Mouse (Mus musculus): ENCODE results near the gene Fam71f1. TPM values are rescaled to one million over a fixed set of nuclear protein-coding genes. Genes with fewer than 3 reads are reported as not detected.

Fam71f1 gene
- not detected for total RNA-seq (2021)

GRCm38 (mm10) chr6:29318879-29319278, at the start of gene Fam71f1:
TSS of gene Fam71f1 (plus strand) at chr6:29319140.
- peak; percentile 56 to 63 for DNase-seq
- intact Hi-C loops (cut with DNase I): no loop called here

DNA sequence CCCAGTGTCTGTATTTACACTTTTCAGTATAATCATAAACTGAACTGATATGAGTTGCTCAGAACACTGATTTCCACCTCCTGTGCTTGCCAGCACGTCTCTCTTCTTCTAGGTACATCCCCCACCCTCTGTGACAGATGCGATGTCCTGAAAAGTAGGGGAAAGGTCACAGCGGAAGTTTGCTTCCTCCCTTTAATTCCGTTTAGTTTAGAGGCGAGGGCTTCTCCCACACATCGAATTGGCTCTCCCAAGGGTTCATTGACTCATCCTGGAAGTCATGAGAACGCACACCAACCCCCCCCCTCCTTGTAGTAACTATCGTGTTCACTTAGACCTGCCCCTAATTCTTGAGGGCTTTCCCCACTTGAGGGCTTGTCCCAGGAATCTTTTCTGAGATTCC, 48.0 kb upstream of the Fam71f1 start:
- DNase-seq: peak; percentile 54 to 60
- intact Hi-C loops (cut with DNase I): no loop called here

GRCm38 (mm10) chr6:29272312-29273072, 46.4 kb upstream of the Fam71f1 start, which contains the start of gene Hilpda:
TSS of gene Hilpda (plus strand) at chr6:29272488.
- peak; percentile 94 for DNase-seq
- intact Hi-C loops (cut with DNase I): no loop called here

GRCm38 (mm10) chr6:29276746-29277145, 42.2 kb upstream of the Fam71f1 start:
- intact Hi-C loops (cut with DNase I): no loop called here
- no peak for DNase-seq

DNA sequence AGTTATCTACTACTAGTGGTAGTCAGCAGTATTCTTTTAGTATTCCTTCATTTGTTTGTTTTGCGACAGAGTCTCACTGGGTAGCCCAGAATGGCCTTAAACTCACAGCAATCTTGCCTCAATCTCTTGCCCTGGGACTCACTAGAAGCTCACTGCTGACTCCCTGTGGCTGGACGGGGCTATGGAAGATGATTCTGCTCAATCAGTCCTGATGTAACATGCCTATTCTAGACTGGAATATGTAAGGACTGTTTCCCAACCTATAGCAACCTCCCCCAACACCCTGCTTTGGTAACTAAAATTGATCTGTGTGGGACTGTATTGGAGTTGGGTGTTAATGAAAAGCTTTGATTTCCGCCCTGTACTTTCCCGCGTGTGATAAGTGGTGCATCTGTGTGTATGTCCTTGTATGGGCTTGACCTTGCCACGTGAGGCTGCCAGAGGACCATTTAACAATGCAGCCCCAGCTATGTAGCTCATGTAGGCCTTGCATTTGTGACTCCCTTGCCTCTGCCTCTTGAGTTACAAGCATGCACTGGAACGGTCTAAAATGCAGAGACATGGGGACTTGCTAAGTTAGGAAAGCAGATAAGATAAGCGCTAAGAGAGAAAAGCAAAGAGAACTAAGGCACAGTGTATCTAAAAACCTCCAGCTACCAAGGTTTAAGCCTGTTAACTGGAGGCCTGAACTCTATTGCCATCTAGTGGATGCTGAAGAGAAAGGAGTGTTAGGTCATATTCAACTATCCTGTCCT, 40.2 kb upstream of the Fam71f1 start:
- peak; percentile 74 to 79 for DNase-seq
- intact Hi-C loops (cut with DNase I): loop anchor here (1.0 kb wide), 2 partner anchors 37 to 73 kb away; no protein-coding TSS in a partner anchor

DNA sequence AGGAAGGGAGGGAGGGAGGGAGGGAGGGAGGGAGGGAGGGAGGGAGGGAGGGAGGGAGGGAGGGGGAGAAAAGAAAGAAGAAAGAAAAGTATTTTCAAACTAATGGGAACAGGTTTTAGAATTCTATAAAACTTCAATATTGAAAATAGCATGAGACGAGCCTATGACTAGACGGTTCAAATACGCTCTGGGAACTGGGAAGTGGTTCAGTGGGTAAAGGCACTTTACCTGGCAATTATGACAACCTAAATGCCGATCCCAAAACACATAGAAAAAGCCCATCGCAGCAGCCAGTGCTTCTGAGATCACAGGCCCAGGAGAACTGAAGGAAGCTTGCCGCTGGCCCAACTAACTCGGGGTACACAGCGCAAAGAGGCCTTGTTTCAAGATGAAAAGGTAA, 39.6 kb upstream of the Fam71f1 start, which contains the start of gene Fam71f2:
Gene Fam71f2, plus strand, starts transcription at position 301 of the 400 bp plus-strand sequence.
- intact Hi-C loops (cut with DNase I): loop anchor here (1.0 kb wide), 2 partner anchors 38 to 74 kb away; no protein-coding TSS in a partner anchor
- no peak for DNase-seq

- DNase-seq: no peak
- intact Hi-C loops (cut with DNase I): no loop called here
These were observed 38.3 kb upstream of the Fam71f1 start for GRCm38 (mm10) chr6:29280671-29281070.

GRCm38 (mm10) chr6:29286870-29287269, 32.1 kb upstream of the Fam71f1 start:
- DNase-seq: no peak
- intact Hi-C loops (cut with DNase I): no loop called here

DNA sequence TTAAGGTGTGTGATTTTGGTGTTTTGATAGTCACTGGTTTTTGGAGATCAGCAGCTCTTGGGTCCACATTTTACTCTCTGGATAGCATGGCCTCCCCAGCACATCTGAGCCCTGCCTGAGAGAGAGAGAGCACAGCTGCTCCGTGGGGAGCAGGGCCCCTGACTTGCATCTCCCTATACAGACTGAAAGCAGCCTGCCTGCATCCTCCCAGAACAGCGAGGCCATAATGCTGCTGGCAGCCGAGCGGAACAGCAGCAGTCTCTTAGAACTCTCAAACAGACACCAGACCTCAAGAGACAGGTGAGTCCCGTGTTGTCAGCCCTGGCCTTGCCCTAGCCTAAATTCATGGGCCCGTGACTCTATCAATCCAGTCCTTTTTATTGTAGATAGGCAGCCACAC, 31.5 kb upstream of the Fam71f1 start:
- intact Hi-C loops (cut with DNase I): no loop called here
- no peak for DNase-seq

GRCm38 (mm10) chr6:29287944-29288343, 31.0 kb upstream of the Fam71f1 start:
- peak; percentile 40 to 42 for DNase-seq
- intact Hi-C loops (cut with DNase I): no loop called here

DNA sequence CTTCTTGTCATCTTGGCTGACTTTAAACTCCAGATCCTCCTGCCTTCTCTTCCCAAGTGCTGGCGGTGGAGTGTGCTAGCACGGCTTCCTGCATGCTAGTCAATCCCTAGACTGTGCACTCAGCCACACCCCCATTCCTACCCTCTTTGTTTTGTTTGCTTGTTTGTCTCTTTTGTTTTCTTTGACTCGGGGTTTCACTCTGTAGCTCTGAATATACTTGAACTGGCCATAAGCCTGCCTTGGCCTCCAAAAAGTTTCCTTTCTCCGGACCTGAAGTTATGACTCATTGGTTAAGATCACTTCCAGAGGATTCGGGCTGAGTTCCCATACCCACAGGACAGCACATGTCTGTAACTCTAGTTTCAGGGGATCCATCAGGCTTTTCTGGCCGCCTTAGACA, 30.3 kb upstream of the Fam71f1 start:
- intact Hi-C loops (cut with DNase I): no loop called here
- DNase-seq: peak; percentile 10 to 19

DNA sequence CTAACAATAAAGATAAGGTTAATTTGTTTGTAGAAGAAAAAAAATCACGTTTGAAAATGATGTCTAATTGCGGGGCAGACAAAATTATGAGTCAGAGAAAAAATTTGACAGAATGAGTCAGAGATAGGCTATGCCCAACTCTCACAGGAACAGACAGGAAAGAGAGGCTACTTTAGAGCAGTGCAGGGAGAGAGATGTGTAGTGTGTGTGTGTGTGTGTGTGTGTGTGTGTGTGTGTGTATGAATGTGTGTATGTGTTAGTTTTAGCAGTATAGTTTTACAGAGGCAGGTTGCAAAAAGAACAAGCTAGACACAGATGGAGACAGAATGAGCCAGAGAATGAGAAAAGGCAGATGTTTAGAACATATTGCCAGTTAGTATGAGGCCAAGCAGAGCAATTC, 19.8 kb upstream of the Fam71f1 start:
- intact Hi-C loops (cut with DNase I): no loop called here
- no peak for DNase-seq

GRCm38 (mm10) chr6:29303251-29303650, 15.7 kb upstream of the Fam71f1 start:
- intact Hi-C loops (cut with DNase I): loop anchor here (5.0 kb wide), 1 partner anchor 184 kb away; no protein-coding TSS in a partner anchor
- no peak for DNase-seq

GRCm38 (mm10) chr6:29303726-29304125, 15.2 kb upstream of the Fam71f1 start:
- DNase-seq: peak in 1 of 2 experiments; percentile 16
- intact Hi-C loops (cut with DNase I): loop anchor here (5.0 kb wide), 1 partner anchor 184 kb away; no protein-coding TSS in a partner anchor

DNA sequence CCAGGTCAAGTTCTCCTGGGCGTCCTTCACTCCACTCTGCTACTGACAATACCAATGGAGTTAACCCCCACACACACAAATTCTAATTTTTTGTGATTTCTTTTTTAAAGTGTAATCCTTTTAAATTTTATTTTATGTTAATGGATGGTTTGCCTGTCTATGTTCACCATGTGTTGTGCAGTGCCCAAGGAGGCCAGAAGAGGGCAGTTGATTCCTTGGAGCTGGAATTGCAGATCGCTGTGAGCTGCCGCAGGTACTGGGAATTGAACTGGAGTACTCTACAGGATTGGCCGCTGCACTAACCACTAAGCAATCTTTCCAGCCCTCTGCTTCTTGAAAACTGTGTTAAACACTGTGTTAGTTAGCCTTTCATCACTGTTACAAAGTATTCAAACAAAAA, 13.5 kb upstream of the Fam71f1 start:
- intact Hi-C loops (cut with DNase I): no loop called here
- DNase-seq: no peak

GRCm38 (mm10) chr6:29308846-29309605, 9.9 kb upstream of the Fam71f1 start:
- intact Hi-C loops (cut with DNase I): no loop called here
- no peak for DNase-seq

DNA sequence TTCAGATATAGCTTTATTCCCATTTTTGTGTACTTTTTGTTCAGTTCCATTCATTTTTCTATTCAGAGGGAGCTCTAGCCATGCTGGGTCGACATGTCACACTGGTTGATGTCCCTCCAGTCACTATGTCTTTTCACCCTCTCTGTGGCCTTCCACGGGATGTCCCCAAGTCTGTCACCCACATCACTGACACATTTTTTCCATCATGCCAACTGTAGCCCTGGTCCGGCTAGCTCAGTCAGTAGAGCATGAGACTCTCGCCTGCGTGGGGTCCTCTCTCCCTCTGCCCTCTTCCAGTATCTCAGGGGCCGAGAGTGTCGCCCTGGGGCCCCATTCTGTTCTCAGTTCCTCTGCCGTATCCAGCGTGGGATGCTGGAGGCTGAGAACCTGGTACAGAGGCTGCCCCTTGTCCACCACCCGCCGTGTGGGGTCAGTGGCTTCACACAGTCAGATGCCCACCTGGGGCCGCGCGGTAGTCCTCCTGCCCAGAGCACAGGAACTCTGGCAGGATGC, 5.2 kb upstream of the Fam71f1 start:
- intact Hi-C loops (cut with DNase I): no loop called here
- no peak for DNase-seq

- intact Hi-C loops (cut with DNase I): no loop called here
- no peak for DNase-seq
These were observed 1.7 kb upstream of the Fam71f1 start for GRCm38 (mm10) chr6:29317286-29317685.

DNA sequence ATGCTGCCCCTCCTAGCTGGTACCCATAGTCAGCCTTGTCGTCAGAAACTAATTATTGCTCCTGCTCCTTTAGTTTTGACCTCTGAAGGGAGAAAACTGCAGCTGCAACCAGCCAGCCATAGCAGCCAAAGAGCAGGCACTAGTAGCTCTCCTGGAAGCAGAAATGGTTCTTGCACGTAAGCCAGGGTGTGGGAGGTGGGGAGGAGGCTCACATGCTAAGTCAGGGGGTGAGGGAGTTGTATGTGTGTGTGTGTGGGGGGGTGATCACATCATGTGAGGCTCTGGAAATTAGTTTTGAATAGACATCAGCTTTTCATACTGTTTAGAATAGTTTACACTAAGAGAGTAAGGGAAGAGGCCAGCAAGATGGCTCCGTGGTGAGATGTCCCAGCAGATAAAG, 999 bp upstream of the Fam71f1 start:
- intact Hi-C loops (cut with DNase I): no loop called here
- DNase-seq: no peak

DNA sequence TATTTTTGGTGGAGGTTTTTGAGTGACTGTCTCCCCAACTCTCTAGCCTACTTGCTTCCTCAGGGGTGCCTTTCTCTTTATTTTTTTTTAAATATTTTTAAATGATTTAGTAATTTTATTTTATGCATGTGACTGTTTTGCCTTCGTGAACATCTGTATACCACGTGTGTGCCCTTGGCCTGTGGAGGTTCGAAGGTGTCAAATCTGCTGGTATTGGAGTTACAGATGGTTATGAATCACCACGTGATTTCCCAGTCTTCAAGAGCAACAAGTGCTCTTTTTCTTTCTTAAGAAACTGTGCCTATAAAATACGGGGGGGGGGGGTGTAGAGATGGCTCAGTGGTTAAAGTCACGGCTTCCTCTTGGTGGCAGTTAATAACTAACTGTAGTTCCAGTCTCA, 2.6 kb downstream of the Fam71f1 start:
- DNase-seq: no peak
- intact Hi-C loops (cut with DNase I): no loop called here

DNA sequence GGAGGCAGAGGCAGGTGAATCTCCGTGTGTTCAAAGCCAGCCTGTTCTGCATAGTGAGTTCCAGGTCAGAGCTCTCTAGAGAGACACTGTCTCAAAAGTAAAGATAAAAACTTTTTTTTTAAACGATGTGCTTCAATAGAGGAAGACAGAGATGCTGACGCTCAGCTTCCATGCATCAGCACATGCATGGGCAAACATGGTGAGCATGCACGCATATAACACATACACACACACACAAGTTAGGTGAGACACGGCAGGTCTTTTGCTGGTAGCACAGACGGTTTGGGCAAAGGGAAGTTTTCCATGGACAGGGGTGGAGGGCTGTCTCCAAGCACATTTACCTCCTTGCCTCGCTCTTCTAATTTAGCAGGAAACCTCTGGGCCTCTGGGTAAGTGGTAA, 3.2 kb downstream of the Fam71f1 start:
- intact Hi-C loops (cut with DNase I): no loop called here
- no peak for DNase-seq

Data from heart, postnatal 10 days (tissue).